Mouse (Mus musculus): Measurements from ENCODE around the gene Ypel2.

DNA sequence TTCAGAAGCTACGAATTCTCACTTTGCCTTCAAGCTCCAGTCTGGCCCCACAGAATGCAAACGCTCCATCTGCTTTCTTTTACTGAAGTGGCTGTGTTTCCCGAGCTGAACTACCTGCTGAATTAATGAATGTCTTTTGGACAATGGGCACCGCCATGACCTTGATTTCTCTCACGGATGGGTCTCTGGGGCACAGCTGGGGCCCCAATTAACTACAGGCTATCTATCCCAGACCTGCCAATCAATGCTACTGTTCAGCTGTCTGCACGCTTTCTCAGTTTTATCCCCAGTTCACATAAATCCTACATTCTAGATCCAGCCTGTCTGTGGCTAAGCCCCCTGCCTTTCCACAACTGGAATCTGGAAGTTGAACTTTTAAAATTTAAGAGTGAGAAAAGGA is 10.5 kb downstream of the Ypel2 start:
- TF ChIP-seq POLR2AphosphoS5 (IDR thresholded peaks at IDR 0.05; ENCODE audit: insufficient replicate concordance, low read depth, low read length) = no peak
- TF ChIP-seq CTCF (IDR thresholded peaks at IDR 0.05; ENCODE audit: low read depth, low read length) = no peak
- TF ChIP-seq GATA2 (IDR thresholded peaks at IDR 0.05; ENCODE audit: borderline replicate concordance, low read depth, low read length) = no peak

Data from G1E (cell line).